Mouse (Mus musculus): ENCODE results near the gene Arid1b. TPM values are rescaled to one million over a fixed set of nuclear protein-coding genes. Genes with fewer than 3 reads are reported as not detected.

Gene Arid1b
- total and polyA plus RNA-seq, 3 experiments: 6.1 to 12.4 (median 9.7) TPM

GRCm38 (mm10) chr17:5188400-5188799, 194.3 kb downstream of the Arid1b start:
- Histone ChIP-seq H3K4me2 (ENCODE audit: insufficient read depth, low read depth, poor library complexity, severe bottlenecking) (no peak overlapping the region), H3K27me3 (replicated peaks) (no peaks in the 10 kb centered on the region), H3K9me3 (replicated peaks; ENCODE audit: low read length) (no peaks in the 10 kb centered on the region), H3K4me1 (ENCODE audit: control insufficient read depth in 1 of 2, insufficient read depth in 2 of 2) (peaks cover 27 to 81% of the 10 kb centered on the region in 2 experiments), H3K79me2 (replicated peaks; ENCODE audit: control insufficient read depth, extremely low read depth, insufficient read depth, poor library complexity, severe bottlenecking) (no peaks in the 10 kb centered on the region), H3K27ac (ENCODE audit: insufficient read depth, low read depth) (no peak overlapping the region), H3K9ac (ENCODE audit: insufficient read depth, low read depth) (no peak overlapping the region), H3K36me3 (replicated peaks in 1 of 2; ENCODE audit: control insufficient read depth in 1 of 2, insufficient read depth in 1 of 2, low read length in 1 of 2) (peaks cover 0 to 3% of the 10 kb centered on the region in 2 experiments), H3K4me3 (replicated peaks in 1 of 3; ENCODE audit: low read depth in 2 of 3, low read length in 2 of 3, poor library complexity in 1 of 3) (no peak overlapping the region)
- TF ChIP-seq MYC (IDR thresholded peaks at IDR 0.05; ENCODE audit: low read depth, low read length) (0 out of 2 replicates have a peak, but pooled peaks have one; percentile 8), ELF1 (IDR thresholded peaks at IDR 0.05; ENCODE audit: low read depth, low read length) (no peak)
- no peak for DNase-seq (ENCODE audit: extremely low read depth)
- dilution Hi-C loops (cut with MboI; ENCODE audit: extremely low pct_ligation_motif_present, extremely low pct_unique_long_range_greater_than_20kb, low sequenced_read_pairs): no loop called here
- in situ Hi-C loops (cut with MboI; ENCODE audit: low pct_ligation_motif_present, low pct_unique_long_range_greater_than_20kb, low sequenced_read_pairs): no loop called here

GRCm38 (mm10) chr17:5189551-5190351, 195.6 kb downstream of the Arid1b start:
- H3K27me3 ChIP-seq (replicated peaks): no peaks in the 10 kb centered on the region
- DNase-seq (ENCODE audit: extremely low read depth): peak; percentile 87
- peak overlapping the region; percentile 52; the same call in 1 of the 2 replicates for H3K4me2 ChIP-seq (ENCODE audit: insufficient read depth, low read depth, poor library complexity, severe bottlenecking)
- H3K36me3 ChIP-seq (replicated peaks in 1 of 2; ENCODE audit: control insufficient read depth in 1 of 2, insufficient read depth in 1 of 2, low read length in 1 of 2): no peaks in the 10 kb centered on the region
- H3K4me3 ChIP-seq (replicated peaks in 1 of 3; ENCODE audit: low read depth in 2 of 3, low read length in 2 of 3, poor library complexity in 1 of 3): peak overlapping the region; percentile 61 to 68 (median 66)
- peaks cover 27 to 80% of the 10 kb centered on the region in 2 experiments for H3K4me1 ChIP-seq (ENCODE audit: control insufficient read depth in 1 of 2, insufficient read depth in 2 of 2)
- no peaks in the 10 kb centered on the region for H3K9me3 ChIP-seq (replicated peaks; ENCODE audit: low read length)
- no peaks in the 10 kb centered on the region for H3K79me2 ChIP-seq (replicated peaks; ENCODE audit: control insufficient read depth, extremely low read depth, insufficient read depth, poor library complexity, severe bottlenecking)
- H3K27ac ChIP-seq (ENCODE audit: insufficient read depth, low read depth): peak overlapping the region; percentile 83
- peak overlapping the region; percentile 92 for H3K9ac ChIP-seq (ENCODE audit: insufficient read depth, low read depth)
- dilution Hi-C loops (cut with MboI; ENCODE audit: extremely low pct_ligation_motif_present, extremely low pct_unique_long_range_greater_than_20kb, low sequenced_read_pairs) (no loop called here), in situ Hi-C loops (cut with MboI; ENCODE audit: low pct_ligation_motif_present, low pct_unique_long_range_greater_than_20kb, low sequenced_read_pairs) (no loop called here)
- no peak for TF ChIP-seq MYC (IDR thresholded peaks at IDR 0.05; ENCODE audit: low read depth, low read length)
- peak; percentile 69 for TF ChIP-seq ELF1 (IDR thresholded peaks at IDR 0.05; ENCODE audit: low read depth, low read length)
- TF ChIP-seq TCF12 (IDR thresholded peaks at IDR 0.05; ENCODE audit: low read depth, low read length): peak; percentile 91
- TF ChIP-seq POLR2AphosphoS2 (IDR thresholded peaks at IDR 0.05; ENCODE audit: low read depth, low read length): peak; percentile 86; the same call in 1 of the 2 replicates
- no peak for TF ChIP-seq CTCF (conservative IDR thresholded peaks at IDR 0.05 in 1 of 2, IDR thresholded peaks at IDR 0.05 in 1 of 2; ENCODE audit: low read depth in 2 of 2, low read length in 2 of 2)
- TF ChIP-seq JUND (conservative IDR thresholded peaks at IDR 0.05; ENCODE audit: low read depth, low read length): no peak
- no peak for TF ChIP-seq PAX5 (IDR thresholded peaks at IDR 0.05; ENCODE audit: low read length)
- no peak for TF ChIP-seq ETS1 (conservative IDR thresholded peaks at IDR 0.05; ENCODE audit: low read depth, low read length)
- TF ChIP-seq MXI1 (IDR thresholded peaks at IDR 0.05; ENCODE audit: low read depth, low read length): no peak
- TF ChIP-seq GABPA (IDR thresholded peaks at IDR 0.05; ENCODE audit: insufficient replicate concordance, low read depth, low read length): no peak
- no peak for TF ChIP-seq IRF4 (IDR thresholded peaks at IDR 0.05; ENCODE audit: low read depth, low read length)
- TF ChIP-seq NELFE (IDR thresholded peaks at IDR 0.05; ENCODE audit: low read depth, low read length): peak; percentile 91
- no peak for TF ChIP-seq USF1 (IDR thresholded peaks at IDR 0.05; ENCODE audit: low read depth, low read length)
- no peak for TF ChIP-seq RAD21 (IDR thresholded peaks at IDR 0.05; ENCODE audit: low read depth, low read length)
- no peak for TF ChIP-seq EP300 (IDR thresholded peaks at IDR 0.05; ENCODE audit: low read length)
- no peak for TF ChIP-seq JUN (IDR thresholded peaks at IDR 0.05; ENCODE audit: insufficient read depth, low read depth, low read length)
- TF ChIP-seq USF2 (conservative IDR thresholded peaks at IDR 0.05; ENCODE audit: low read depth, low read length): no peak
- no peak for TF ChIP-seq CHD1 (IDR thresholded peaks at IDR 0.05; ENCODE audit: low read depth, low read length)
- no peak for TF ChIP-seq SMC3 (IDR thresholded peaks at IDR 0.05; ENCODE audit: low read depth, low read length)
- TF ChIP-seq KAT2A (IDR thresholded peaks at IDR 0.05; ENCODE audit: insufficient replicate concordance, low read length): no peak
- no peak for TF ChIP-seq ZNF384 (IDR thresholded peaks at IDR 0.05; ENCODE audit: low read depth, low read length)
- TF ChIP-seq SIN3A (IDR thresholded peaks at IDR 0.05; ENCODE audit: low read length): peak; percentile 82
- peak; percentile 53; the same call in 1 of the 2 replicates for TF ChIP-seq MEF2A (IDR thresholded peaks at IDR 0.05; ENCODE audit: borderline replicate concordance, low read depth, low read length)
- TF ChIP-seq CHD2 (IDR thresholded peaks at IDR 0.05; ENCODE audit: low read length): peak; percentile 52; the same call in 1 of the 2 replicates
- TF ChIP-seq MAX (IDR thresholded peaks at IDR 0.05; ENCODE audit: low read length): no peak
- TF ChIP-seq UBTF (IDR thresholded peaks at IDR 0.05; ENCODE audit: low read depth, low read length): 0 out of 2 replicates have a peak, but pooled peaks have one; percentile 11
- no peak for TF ChIP-seq E2F4 (IDR thresholded peaks at IDR 0.05; ENCODE audit: insufficient replicate concordance, low read depth, low read length)
- TF ChIP-seq ZKSCAN1 (IDR thresholded peaks at IDR 0.05; ENCODE audit: borderline replicate concordance, low read depth, low read length): no peak
- peak; percentile 93 for TF ChIP-seq NRF1 (IDR thresholded peaks at IDR 0.05; ENCODE audit: low read depth, low read length)
- no peak for TF ChIP-seq BHLHE40 (IDR thresholded peaks at IDR 0.05; ENCODE audit: low read depth, low read length)
- peak; percentile 88 for TF ChIP-seq POLR2A (IDR thresholded peaks at IDR 0.05; ENCODE audit: low read depth, low read length)

Data from CH12.LX (cell line).